Mouse (Mus musculus) testis, adult 2 months (tissue): Measurements from ENCODE around the gene Plxdc2. TPM values are rescaled to one million over a fixed set of nuclear protein-coding genes. Genes with fewer than 3 reads are reported as not detected.

Experiments
- H3K27ac ChIP-seq: fragments of 200-500 bp; 2 replicates; pipeline ENCODE4 v1.5.1; 2012; ENCODE audit warnings: low read depth, low read length; ENCODE audit not compliant: control insufficient read depth, insufficient read depth
- H3K27me3 ChIP-seq: fragments of 200-500 bp; 2 replicates; pipeline ENCODE4 v1.6.1; 2012; ENCODE audit warnings: mild to moderate bottlenecking, low read length, moderate library complexity; ENCODE audit not compliant: control insufficient read depth, insufficient read depth
- H3K36me3 ChIP-seq: fragments of 200-500 bp; 2 replicates; pipeline ENCODE4 v1.6.1; 2012; ENCODE audit warnings: mild to moderate bottlenecking, low read length; ENCODE audit not compliant: control insufficient read depth, insufficient read depth
- H3K4me1 ChIP-seq: fragments of 200-500 bp; 2 replicates; pipeline ENCODE4 v1.6.1; 2012; ENCODE audit warnings: low read length; ENCODE audit not compliant: control insufficient read depth, insufficient read depth
- H3K4me3 ChIP-seq: fragments of 200-500 bp; 2 replicates; pipeline ENCODE4 v1.5.1; 2012; ENCODE audit warnings: low read depth, mild to moderate bottlenecking, low read length, moderate library complexity, mixed read lengths; ENCODE audit not compliant: control insufficient read depth
- CTCF ChIP-seq: fragments of 200-500 bp; IDR thresholded peaks from 2 replicates; pipeline ENCODE4 v1.5.1; 2012; ENCODE audit warnings: low read depth, mild to moderate bottlenecking, inconsistent platforms, low read length, moderate library complexity; ENCODE audit not compliant: control insufficient read depth, insufficient read depth, insufficient replicate concordance
- POLR2A ChIP-seq: fragments of 200-500 bp; IDR thresholded peaks from 2 replicates; pipeline ENCODE4 v1.6.1; 2012; ENCODE audit warnings: low read depth, mild to moderate bottlenecking, inconsistent platforms, low read length, moderate library complexity; ENCODE audit not compliant: control insufficient read depth
- polyA plus RNA-seq: library from polyadenylated mRNA; depleted of rRNA; stranded (reverse); fragments of >200 nt; gene quantifications from 2 replicates; pipeline ENCODE4 v1.2.3, GENCODE M21; 2012

Plxdc2 gene
- polyA plus RNA-seq, 1 experiment: 1.2 TPM

- Histone ChIP-seq H3K27me3 (no peaks in the 10 kb centered on the region), H3K36me3 (no peaks in the 10 kb centered on the region), H3K27ac (no peak overlapping the region), H3K4me1 (no peaks in the 10 kb centered on the region), H3K4me3 (no peak overlapping the region)
- no peak for TF ChIP-seq CTCF
- TF ChIP-seq POLR2A: no peak
These were observed 103.4 kb downstream of the Plxdc2 start for GRCm38 (mm10) chr2:16459490-16459889.

DNA sequence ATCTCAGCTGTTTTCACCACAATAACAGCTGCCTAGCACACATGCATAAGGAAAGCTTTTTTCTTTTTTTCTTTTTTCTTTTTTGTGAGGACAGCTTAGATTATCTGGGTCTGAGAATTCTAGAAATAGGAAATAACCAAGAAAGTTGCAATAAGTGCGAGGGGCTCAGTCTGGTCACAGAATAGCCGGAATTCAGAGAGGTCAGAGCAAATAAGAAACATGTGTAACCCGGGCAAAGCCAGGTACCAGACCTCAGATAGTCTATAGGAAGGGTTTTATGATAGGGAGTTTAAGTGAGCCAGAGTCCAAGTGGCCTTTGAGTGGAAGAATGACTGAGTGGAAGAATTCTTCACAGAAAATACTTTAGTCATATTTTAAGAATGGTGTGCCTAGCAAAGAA, 114.0 kb downstream of the Plxdc2 start:
- Histone ChIP-seq H3K27me3 (no peaks in the 10 kb centered on the region), H3K36me3 (no peaks in the 10 kb centered on the region), H3K27ac (no peak overlapping the region), H3K4me1 (no peaks in the 10 kb centered on the region), H3K4me3 (no peak overlapping the region)
- TF ChIP-seq CTCF (no peak), POLR2A (no peak)

GRCm38 (mm10) chr2:16483943-16484342, 127.8 kb downstream of the Plxdc2 start:
- TF ChIP-seq POLR2A: no peak
- no peak for TF ChIP-seq CTCF
- H3K4me3 ChIP-seq: no peak overlapping the region
- no peaks in the 10 kb centered on the region for H3K36me3 ChIP-seq
- H3K4me1 ChIP-seq: no peaks in the 10 kb centered on the region
- no peaks in the 10 kb centered on the region for H3K27me3 ChIP-seq
- no peak overlapping the region for H3K27ac ChIP-seq

DNA sequence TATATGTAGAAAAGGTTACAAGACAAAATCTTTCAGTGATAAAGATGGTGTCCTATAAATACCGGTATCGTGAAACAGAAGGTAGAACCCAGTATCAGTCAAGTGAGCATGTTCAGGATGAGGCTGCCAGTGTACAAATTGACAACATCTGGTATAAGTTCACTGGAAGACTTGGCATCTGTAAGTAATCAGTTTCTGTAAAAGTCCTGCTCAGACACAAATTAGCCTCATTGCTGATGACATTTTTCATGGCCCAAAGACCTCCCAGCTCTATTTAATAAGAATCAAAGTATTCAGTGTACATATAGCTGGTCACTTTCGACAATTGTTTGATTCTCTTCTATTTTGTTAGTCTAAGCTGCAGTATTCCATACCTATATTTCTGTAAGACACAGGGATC, 129.9 kb downstream of the Plxdc2 start:
- H3K27me3 ChIP-seq: no peaks in the 10 kb centered on the region
- H3K36me3 ChIP-seq: no peaks in the 10 kb centered on the region
- no peak overlapping the region for H3K27ac ChIP-seq
- H3K4me1 ChIP-seq: no peaks in the 10 kb centered on the region
- no peak for TF ChIP-seq POLR2A
- TF ChIP-seq CTCF: no peak
- H3K4me3 ChIP-seq: no peak overlapping the region

DNA sequence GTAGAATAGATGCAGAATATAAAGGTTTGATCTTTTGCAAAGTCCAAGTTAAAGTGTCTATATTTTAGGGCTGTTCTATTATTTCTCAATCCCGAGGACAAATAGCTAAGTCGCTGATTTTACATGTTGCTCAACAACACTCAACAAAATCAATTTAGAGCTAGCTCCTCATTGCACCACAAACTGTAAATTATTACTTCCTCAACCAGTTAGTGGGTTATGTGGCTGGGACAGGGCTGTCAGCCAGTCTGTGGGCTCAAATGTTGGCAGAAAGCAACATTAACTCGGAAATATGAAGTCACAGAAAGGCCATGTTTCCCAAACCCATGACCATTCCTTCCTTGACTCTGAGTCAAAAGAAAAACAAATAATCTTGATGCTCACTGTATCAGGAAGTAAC, 135.1 kb downstream of the Plxdc2 start:
- Histone ChIP-seq H3K4me3 (no peak overlapping the region), H3K36me3 (no peaks in the 10 kb centered on the region), H3K4me1 (no peaks in the 10 kb centered on the region), H3K27ac (no peak overlapping the region), H3K27me3 (no peaks in the 10 kb centered on the region)
- TF ChIP-seq POLR2A: no peak
- TF ChIP-seq CTCF: no peak

GRCm38 (mm10) chr2:16502843-16503242, 146.7 kb downstream of the Plxdc2 start:
- no peaks in the 10 kb centered on the region for H3K27me3 ChIP-seq
- TF ChIP-seq CTCF: no peak
- TF ChIP-seq POLR2A: no peak
- no peaks in the 10 kb centered on the region for H3K4me1 ChIP-seq
- no peaks in the 10 kb centered on the region for H3K36me3 ChIP-seq
- no peak overlapping the region for H3K4me3 ChIP-seq
- H3K27ac ChIP-seq: no peak overlapping the region

- no peak for TF ChIP-seq POLR2A
- no peaks in the 10 kb centered on the region for H3K27me3 ChIP-seq
- H3K27ac ChIP-seq: no peak overlapping the region
- H3K4me1 ChIP-seq: no peaks in the 10 kb centered on the region
- H3K36me3 ChIP-seq: no peaks in the 10 kb centered on the region
- no peak overlapping the region for H3K4me3 ChIP-seq
These were observed 151.6 kb downstream of the Plxdc2 start for GRCm38 (mm10) chr2:16507540-16508230.

DNA sequence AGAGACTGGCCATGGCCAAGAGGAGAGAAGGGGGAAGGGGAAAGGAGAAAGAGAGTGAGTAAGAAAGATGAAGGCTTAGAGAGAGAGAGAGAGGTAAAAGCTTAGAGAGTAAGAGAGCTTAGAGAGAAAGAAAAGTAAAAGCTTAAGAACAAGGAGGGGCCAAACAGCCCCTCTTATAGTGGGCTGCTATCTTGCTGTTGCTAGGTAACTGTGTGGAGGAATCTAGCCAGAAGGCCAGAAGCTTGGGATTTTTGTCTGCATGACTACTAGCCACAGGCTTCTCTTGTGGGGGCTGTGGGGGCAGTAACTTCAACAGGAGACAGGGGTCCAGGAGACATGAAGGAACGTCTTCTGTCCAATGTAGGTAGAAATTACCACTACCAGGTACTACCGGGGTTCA, 162.0 kb downstream of the Plxdc2 start:
- H3K36me3 ChIP-seq: no peaks in the 10 kb centered on the region
- no peaks in the 10 kb centered on the region for H3K4me1 ChIP-seq
- H3K27me3 ChIP-seq: no peaks in the 10 kb centered on the region
- no peak for TF ChIP-seq CTCF
- TF ChIP-seq POLR2A: no peak
- no peak overlapping the region for H3K27ac ChIP-seq
- H3K4me3 ChIP-seq: no peak overlapping the region
